Mouse (Mus musculus) liver, embryonic 13.5 days (tissue): ENCODE measurements around the gene Plac8. TPM values are rescaled to one million over a fixed set of nuclear protein-coding genes. Genes with fewer than 3 reads are reported as not detected.

Source experiments
- ATAC-seq: fragments of 200-750 bp; cut with Nextera tagmentation; 2 replicates; pipeline ENCODE4 v1.8.0; 2017; ENCODE audit warnings: low read depth, mild to moderate bottlenecking, moderate number of reproducible peaks, moderate library complexity
- DNase-seq: peaks from one replicate; pipeline ENCODE4 v3.0.0; 2022
- H3K27ac ChIP-seq: fragments of 300-500 bp; sonication (generic); 2 replicates; pipeline ENCODE4 v1.5.1; 2015; ENCODE audit warnings: moderate library complexity, mild to moderate bottlenecking, inconsistent platforms
- H3K27me3 ChIP-seq: fragments of 300-500 bp; sonication (generic); 2 replicates; pipeline ENCODE4 v1.6.1; 2015; ENCODE audit warnings: mild to moderate bottlenecking, inconsistent platforms
- H3K36me3 ChIP-seq: fragments of 300-500 bp; sonication (generic); 2 replicates; pipeline ENCODE4 v1.6.1; 2015; ENCODE audit warnings: mild to moderate bottlenecking, inconsistent platforms
- H3K4me1 ChIP-seq: fragments of 300-500 bp; sonication (generic); replicated peaks from 2 replicates; pipeline ENCODE4 v1.6.1; 2015; ENCODE audit warnings: inconsistent platforms
- H3K4me2 ChIP-seq: fragments of 300-500 bp; sonication (generic); 2 replicates; pipeline ENCODE4 v1.6.1; 2015; ENCODE audit warnings: inconsistent platforms, mild to moderate bottlenecking, moderate library complexity
- H3K4me3 ChIP-seq: fragments of 300-500 bp; sonication (generic); replicated peaks from 2 replicates; pipeline ENCODE4 v1.5.1; 2015; ENCODE audit warnings: mild to moderate bottlenecking, inconsistent platforms
- H3K9ac ChIP-seq: fragments of 300-500 bp; sonication (generic); 2 replicates; pipeline ENCODE4 v1.6.1; 2015; ENCODE audit warnings: mild to moderate bottlenecking, inconsistent platforms
- H3K9me3 ChIP-seq: fragments of 300-500 bp; sonication (generic); replicated peaks from 2 replicates; pipeline ENCODE4 v1.6.1; 2016; ENCODE audit warnings: inconsistent platforms
- WGBS: fragments of 180-500 bp; shearing (Covaris S2); methylation state at CpG from one replicate; pipeline ENCODE4 v1.1.7; 2015; ENCODE audit not compliant: insufficient replicate concordance; 5-methylcytosine and 5-hydroxymethylcytosine counted together
- polyA plus RNA-seq: library from polyadenylated mRNA; unstranded; fragments of >200 nt; fragmentation: Nextera tagmentation; extraction: Ambion mirVana; gene quantifications from 2 replicates; pipeline ENCODE4 v1.2.1, GENCODE M21; 2015

Plac8 gene
- polyA plus RNA-seq: 56.3 and 58.7 TPM in 2 replicates

DNA sequence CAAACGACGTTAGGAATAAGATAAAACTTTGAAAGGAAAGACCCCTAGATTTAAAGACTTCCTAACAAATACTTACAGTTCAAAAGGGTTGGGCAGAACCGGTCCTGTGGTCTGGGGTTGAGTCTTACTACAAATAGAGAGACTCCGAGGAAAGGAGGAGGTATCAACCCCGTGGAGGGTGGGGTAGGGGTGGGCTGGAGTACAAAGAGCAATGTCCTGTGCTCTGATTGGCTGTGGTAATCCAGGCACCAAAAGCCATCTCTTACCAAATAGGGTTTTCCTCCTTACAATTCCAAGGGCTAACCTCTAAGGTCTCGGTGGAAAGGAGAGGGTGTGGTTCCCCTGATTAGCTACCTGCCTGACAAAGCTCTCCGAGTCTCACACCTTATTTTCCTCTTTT is at the start of gene Plac8:
Gene Plac8 (minus strand): TSS at position 177 of the 400 bp plus-strand sequence.
- Histone ChIP-seq H3K9me3 (no peaks in the 10 kb centered on the region), H3K9ac (no peak within 1 kb of the TSS), H3K4me1 (peaks cover 33% of the 10 kb centered on the region), H3K36me3 (no peaks in the 10 kb centered on the region), H3K4me3 (peak within 1 kb of the TSS; percentile 26), H3K27ac (no peak within 1 kb of the TSS), H3K4me2 (0 out of 2 replicates have a peak within 1 kb of the TSS, but pooled peaks have one; percentile 12), H3K27me3 (peaks cover 20% of the 10 kb centered on the region)
- WGBS: 11% methylated on average over 7 of the region's 7 CpGs
- peak; percentile 57; the same call in 1 of the 2 replicates for ATAC-seq
- no peak for DNase-seq

DNA sequence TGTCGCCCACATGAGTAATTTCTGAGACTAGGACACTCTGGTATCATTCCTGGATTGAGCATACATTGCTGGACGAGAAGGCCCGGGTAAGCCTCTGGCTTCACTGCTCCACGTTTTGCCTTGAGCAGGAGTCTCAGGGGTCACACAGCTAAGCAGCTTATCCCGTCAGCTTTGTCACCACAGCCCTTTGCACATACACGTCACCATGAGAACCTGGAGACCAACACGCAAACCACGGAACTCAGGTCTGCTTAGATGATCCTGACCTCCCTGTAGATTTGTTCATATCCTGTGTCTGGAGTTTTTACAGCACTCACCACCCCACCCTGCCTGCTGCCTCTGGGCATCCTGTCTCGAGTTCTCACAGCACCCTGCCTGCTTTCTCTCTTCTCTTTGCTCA is 48.9 kb upstream of the Plac8 start:
- H3K4me2 ChIP-seq: no peak overlapping the region

DNA sequence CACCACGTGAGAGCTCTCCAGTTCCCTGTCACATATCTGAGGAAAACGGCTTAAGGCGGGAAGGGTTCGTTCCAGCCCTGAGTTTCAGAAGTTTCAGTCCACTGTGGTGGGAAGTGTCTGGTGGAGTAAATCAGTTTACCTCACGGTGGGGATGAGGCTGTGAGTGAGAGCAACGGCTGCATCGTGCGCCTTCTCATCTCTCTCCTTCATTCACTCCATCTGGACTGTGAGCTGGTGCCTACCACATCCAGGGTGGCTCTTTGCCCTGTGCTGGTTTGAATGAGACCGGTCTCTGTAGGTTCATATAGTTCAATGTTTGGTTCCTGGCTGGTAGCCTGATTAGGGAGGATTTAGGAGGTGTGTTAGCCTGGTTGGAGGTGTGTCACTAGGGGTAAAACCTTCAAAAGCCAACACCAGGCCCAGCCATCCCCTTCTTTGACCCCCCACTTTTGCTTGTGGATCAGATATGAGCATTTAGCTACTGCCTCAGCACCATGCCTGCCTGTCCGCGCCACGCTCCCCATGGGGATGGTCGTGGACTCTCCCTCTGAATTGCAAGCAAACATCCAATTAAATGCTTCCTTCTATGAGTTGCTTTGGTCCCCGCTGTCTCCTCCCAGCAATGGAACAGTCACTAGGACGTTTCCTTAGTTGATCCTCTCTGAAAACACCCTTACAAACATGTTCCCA is 47.7 kb upstream of the Plac8 start:
- no peak for ATAC-seq
- Histone ChIP-seq H3K36me3 (no peaks in the 10 kb centered on the region), H3K9ac (no peak overlapping the region), H3K4me2 (no peak overlapping the region), H3K4me1 (peaks cover 2% of the 10 kb centered on the region), H3K27ac (no peak overlapping the region), H3K27me3 (0 out of 2 replicates have a peak, but pooled peaks cover 10% of the 10 kb centered on the region), H3K4me3 (no peak overlapping the region), H3K9me3 (no peaks in the 10 kb centered on the region)
- DNase-seq: no peak
- WGBS: 83% methylated on average over 15 of the region's 15 CpGs

More for the DNA sequence above, 48.9 kb upstream of the Plac8 start:
- Histone ChIP-seq H3K27me3 (0 out of 2 replicates have a peak, but pooled peaks cover 7% of the 10 kb centered on the region), H3K27ac (no peak overlapping the region), H3K4me3 (no peak overlapping the region), H3K9me3 (no peaks in the 10 kb centered on the region), H3K4me1 (peaks cover 15% of the 10 kb centered on the region), H3K36me3 (no peaks in the 10 kb centered on the region), H3K9ac (no peak overlapping the region)
- no peak for ATAC-seq
- no peak for DNase-seq
- WGBS: 47% methylated on average over 9 of the region's 9 CpGs

DNA sequence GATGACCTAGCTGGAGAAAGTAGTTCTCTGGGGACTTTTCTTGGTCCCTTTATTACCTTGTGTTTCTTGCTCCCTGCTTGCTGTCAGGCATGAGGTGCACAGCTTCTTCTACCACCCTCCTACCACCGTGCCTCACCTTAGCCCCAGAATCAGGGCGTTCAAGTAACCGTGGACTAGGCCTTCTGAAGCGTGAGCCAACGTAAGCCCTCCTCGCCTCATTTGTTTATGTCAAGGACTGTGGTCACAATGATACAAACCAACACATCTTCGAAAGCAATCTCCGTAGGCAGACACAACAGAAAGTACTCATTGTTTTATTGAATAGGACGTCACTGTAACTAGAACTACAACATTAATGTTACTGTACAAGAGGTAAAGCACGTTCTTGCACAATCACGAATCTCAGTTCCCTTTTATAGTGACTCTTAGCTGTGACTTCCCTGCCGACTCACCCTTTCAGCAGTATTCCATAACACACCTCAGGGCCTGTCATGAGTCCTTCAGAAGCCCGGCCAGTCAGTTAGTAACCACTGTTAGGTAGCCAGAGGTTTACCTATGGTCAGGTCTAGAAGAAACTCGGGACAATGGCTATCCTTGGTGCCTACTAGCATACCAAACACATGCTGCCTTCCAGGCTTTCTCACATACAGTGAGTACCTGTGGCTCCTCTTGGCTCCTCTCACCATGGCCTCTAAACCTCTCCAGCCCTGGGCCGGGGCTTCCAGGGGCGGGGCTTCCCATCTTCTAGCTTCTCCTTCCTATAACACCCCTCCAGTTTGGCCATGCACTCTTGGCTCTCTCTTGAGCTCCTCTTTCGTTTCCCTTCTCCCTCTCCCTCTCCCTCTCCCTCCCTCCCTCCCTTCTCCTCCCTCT is 42.1 kb upstream of the Plac8 start:
- no peak for ATAC-seq
- 65% methylated on average over 17 of the region's 17 CpGs for WGBS
- Histone ChIP-seq H3K36me3 (no peaks in the 10 kb centered on the region), H3K9ac (no peak overlapping the region), H3K4me1 (no peaks in the 10 kb centered on the region), H3K9me3 (no peaks in the 10 kb centered on the region), H3K27me3 (0 out of 2 replicates have a peak, but pooled peaks cover 8% of the 10 kb centered on the region), H3K4me2 (no peak overlapping the region), H3K27ac (no peak overlapping the region), H3K4me3 (no peak overlapping the region)
- no peak for DNase-seq

DNA sequence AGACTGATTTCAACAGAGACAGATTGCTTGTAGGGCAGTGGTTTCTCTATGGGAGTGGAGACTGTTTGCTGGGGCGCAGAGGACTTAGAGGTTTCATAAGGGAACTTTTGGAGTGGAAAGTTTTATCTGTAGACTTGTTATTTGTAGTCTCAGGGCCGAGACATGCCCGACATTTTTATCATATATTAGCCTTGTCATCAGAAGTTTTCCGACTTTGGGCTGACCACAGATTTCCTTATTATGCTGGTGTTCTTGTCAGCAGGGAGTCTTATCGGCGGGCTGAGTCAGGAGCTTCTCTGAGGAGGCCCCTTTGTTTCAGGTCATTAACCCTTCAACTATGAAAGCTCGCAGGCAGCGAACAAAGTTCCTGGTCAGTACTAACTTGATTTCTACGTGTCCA is 35.8 kb upstream of the Plac8 start:
- DNase-seq: no peak
- Histone ChIP-seq H3K9me3 (no peaks in the 10 kb centered on the region), H3K4me1 (peaks cover 21% of the 10 kb centered on the region), H3K9ac (no peak overlapping the region), H3K27me3 (no peaks in the 10 kb centered on the region), H3K4me3 (no peak overlapping the region), H3K4me2 (0 out of 2 replicates have a peak overlapping the region, but pooled peaks have one; percentile 10), H3K36me3 (no peaks in the 10 kb centered on the region), H3K27ac (no peak overlapping the region)
- ATAC-seq: no peak
- WGBS: 14% methylated on average over 9 of the region's 9 CpGs

DNA sequence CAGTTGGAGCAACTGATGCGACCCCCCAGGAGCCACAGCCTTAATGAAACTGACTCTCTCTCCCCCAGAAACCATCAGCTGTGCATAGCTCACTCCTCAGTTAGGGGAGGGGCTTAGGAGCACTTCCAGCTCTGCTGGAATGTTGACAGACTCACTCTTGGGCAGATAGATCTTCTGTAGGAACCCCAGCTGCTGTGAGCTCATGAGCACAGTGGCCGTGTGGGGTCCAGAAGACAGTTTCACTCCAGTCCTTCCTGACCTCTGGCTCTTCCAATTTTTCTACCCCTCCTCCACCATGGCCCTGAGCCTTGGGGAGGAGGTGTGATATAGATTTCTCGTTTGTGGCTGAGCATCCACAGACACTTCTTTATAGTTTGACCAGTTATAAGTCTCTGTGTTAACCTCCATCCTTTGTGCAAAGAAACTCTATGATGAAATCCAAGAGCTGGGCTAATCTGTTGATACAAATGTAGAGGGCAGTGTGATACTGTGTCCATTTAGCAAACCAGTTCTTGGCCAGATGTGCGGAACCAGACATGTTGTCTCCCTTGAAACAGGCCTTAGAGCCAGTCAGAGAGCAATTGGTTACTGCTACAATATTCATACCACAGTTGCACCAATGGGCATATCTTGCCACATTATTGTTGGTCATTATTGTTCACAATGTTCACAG is 35.2 kb upstream of the Plac8 start:
- WGBS: 56% methylated on average over 4 of the region's 4 CpGs
- H3K4me3 ChIP-seq: no peak overlapping the region
- peaks cover 21% of the 10 kb centered on the region for H3K4me1 ChIP-seq
- ATAC-seq (no peak), DNase-seq (no peak)
- no peaks in the 10 kb centered on the region for H3K9me3 ChIP-seq
- H3K27me3 ChIP-seq: no peaks in the 10 kb centered on the region
- H3K36me3 ChIP-seq: no peaks in the 10 kb centered on the region
- H3K27ac ChIP-seq: no peak overlapping the region
- H3K9ac ChIP-seq: no peak overlapping the region
- no peak overlapping the region for H3K4me2 ChIP-seq

DNA sequence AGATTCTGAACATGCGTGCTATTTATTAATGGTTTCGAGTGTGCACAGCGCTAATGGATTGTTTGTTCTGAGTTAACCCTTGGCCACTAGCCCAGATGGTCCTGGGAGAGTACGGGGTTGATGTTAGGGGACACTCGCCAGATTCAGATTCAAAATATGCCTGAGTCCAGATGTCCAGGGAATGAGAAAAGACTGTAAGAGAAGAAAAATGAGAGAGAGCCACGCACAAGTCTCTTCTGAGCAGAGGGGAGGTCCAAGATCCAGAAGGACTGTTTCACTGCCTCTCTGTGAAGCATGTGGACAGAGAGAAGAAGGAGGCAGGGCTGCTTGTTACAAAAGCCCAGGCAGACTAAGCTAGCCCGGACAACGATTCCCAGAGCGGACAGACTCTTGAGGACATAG is 33.8 kb upstream of the Plac8 start:
- no peaks in the 10 kb centered on the region for H3K9me3 ChIP-seq
- no peak overlapping the region for H3K4me3 ChIP-seq
- DNase-seq: no peak
- 63% methylated on average over 9 of the region's 9 CpGs for WGBS
- ATAC-seq: no peak
- no peaks in the 10 kb centered on the region for H3K36me3 ChIP-seq
- H3K27ac ChIP-seq: no peak overlapping the region
- peaks cover 21% of the 10 kb centered on the region for H3K4me1 ChIP-seq
- 0 out of 2 replicates have a peak overlapping the region, but pooled peaks have one; percentile 2 for H3K4me2 ChIP-seq
- no peaks in the 10 kb centered on the region for H3K27me3 ChIP-seq
- H3K9ac ChIP-seq: no peak overlapping the region

DNA sequence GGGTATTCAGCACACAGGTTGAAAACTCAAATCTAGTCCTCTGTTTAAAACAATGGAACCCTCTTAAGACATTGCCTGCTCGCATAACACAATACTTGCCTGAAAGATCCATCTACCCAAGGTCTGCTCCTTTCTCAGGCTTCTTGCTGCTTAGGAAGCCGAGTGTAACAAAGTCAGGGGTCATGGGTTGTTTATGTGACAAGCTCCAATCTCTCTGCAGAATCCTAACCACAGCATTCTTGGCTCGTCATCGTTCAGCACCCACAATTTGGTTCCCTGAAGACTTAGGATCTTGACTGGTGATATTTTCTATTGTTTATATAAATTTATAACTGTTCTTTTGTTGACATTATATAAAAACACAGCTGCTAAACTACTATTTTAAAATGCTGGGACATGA is 32.0 kb upstream of the Plac8 start:
- no peaks in the 10 kb centered on the region for H3K9me3 ChIP-seq
- WGBS: 31% methylated on average over 4 of the region's 4 CpGs
- H3K27me3 ChIP-seq: no peaks in the 10 kb centered on the region
- no peaks in the 10 kb centered on the region for H3K36me3 ChIP-seq
- H3K27ac ChIP-seq: no peak overlapping the region
- peaks cover 31% of the 10 kb centered on the region for H3K4me1 ChIP-seq
- H3K4me3 ChIP-seq: no peak overlapping the region
- H3K4me2 ChIP-seq: no peak overlapping the region
- ATAC-seq (no peak), DNase-seq (no peak)
- no peak overlapping the region for H3K9ac ChIP-seq

DNA sequence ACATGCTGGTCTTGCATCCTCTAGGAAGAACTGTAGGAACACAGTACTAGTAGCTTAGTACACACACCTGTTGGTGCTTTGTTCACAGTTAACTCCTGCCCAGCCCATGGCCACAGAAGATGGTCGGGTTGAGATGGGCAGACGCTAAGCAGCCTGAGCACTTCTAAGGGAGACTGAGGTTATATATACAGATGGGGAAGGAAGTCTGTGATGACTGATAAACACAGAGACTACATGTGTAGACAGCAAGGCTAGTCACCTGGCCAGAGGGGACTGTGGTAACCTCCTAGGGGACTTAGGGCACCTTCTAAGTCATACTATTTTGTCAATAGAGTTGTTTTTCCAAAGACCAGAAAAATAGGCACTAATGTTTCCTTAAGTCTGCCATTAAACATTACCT is 29.8 kb upstream of the Plac8 start:
- H3K4me2 ChIP-seq: no peak overlapping the region
- ATAC-seq: no peak
- 13% methylated on average over 2 of the region's 2 CpGs for WGBS
- H3K36me3 ChIP-seq: no peaks in the 10 kb centered on the region
- H3K4me3 ChIP-seq: no peak overlapping the region
- H3K27ac ChIP-seq: no peak overlapping the region
- peaks cover 23% of the 10 kb centered on the region for H3K4me1 ChIP-seq
- DNase-seq: no peak
- no peaks in the 10 kb centered on the region for H3K27me3 ChIP-seq
- no peaks in the 10 kb centered on the region for H3K9me3 ChIP-seq
- no peak overlapping the region for H3K9ac ChIP-seq

DNA sequence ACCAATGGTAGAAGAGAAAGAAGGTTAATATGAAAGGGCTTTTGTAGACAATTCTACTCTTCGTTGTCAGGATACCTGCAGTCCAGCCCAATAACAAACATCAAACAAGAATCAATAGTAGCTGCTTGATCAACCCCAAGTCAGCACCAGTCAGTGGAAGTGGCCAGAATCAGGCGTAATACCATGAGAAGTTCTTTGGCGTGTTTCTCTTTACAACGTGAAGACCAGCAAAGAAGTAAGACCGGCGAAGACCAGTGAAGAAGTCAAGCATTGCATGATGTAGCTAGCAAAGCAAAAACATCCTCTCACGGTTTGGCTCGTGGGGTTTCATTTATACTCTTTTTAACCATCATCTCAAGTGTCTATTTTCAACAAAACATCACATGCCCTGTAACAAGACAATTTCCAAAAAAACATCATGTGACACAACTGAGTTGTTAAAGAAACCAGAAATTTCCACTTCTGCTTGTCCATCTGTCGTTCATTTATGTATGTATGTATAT is 27.0 kb upstream of the Plac8 start:
- Histone ChIP-seq H3K36me3 (no peaks in the 10 kb centered on the region), H3K9me3 (no peaks in the 10 kb centered on the region), H3K9ac (no peak overlapping the region), H3K27me3 (no peaks in the 10 kb centered on the region), H3K4me2 (no peak overlapping the region), H3K27ac (no peak overlapping the region), H3K4me3 (no peak overlapping the region), H3K4me1 (peaks cover 19% of the 10 kb centered on the region)
- ATAC-seq (no peak), DNase-seq (no peak)
- 90% methylated on average over 9 of the region's 9 CpGs for WGBS

DNA sequence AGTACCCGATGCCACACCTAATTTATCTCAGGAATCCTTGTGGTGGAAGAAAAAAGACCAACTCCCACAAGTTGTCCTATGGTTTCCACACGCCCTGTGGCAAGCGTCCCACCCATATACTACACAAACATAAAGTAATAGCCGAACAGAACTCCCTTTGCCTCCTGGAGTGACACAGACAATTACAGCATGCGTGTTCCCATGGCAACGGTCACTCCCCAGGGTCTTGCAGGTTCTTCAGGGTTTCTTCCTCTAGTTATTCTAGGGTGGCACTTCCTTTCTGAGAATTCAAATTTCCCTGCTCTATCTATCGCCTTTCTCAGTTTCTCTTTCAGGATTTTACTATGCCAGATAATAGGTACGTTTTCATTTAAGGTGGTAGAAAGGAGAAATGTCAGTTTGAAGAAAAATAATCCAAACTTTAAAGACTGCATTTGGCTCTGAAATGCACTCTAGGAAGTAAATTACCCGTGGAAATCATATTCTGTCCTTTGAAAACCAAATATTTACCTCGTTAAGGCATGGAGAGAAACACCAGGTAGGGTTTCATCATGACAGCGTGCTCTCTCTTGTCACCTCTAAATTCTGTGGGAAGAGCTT is 25.9 kb upstream of the Plac8 start:
- Histone ChIP-seq H3K9ac (no peak overlapping the region), H3K36me3 (no peaks in the 10 kb centered on the region), H3K4me1 (peaks cover 19% of the 10 kb centered on the region), H3K27me3 (no peaks in the 10 kb centered on the region), H3K4me3 (no peak overlapping the region), H3K27ac (no peak overlapping the region), H3K9me3 (no peaks in the 10 kb centered on the region), H3K4me2 (no peak overlapping the region)
- ATAC-seq: no peak
- WGBS: 42% methylated on average over 11 of the region's 11 CpGs
- DNase-seq: no peak
